Mouse (Mus musculus) cerebellum, postnatal 4 days (tissue): ENCODE results near the gene Mrps26.
"Not testable (repeated sequence)": the region's sequence is repeated elsewhere in the genome, so short reads cannot be mapped to it uniquely, and the experiment has no call there.

ENCODE experiments used
- DNase-seq, 2 experiments: peaks; one replicate each; pipeline ENCODE4 v3.0.0; 2022; ENCODE audit warnings: low spot score in 2 of 2, mixed read lengths in 1 of 2

Gene Mrps26

GRCm38 (mm10) chr2:130576564-130576963, 13.0 kb downstream of the Mrps26 start:
- DNase-seq: not testable (repeated sequence)

GRCm38 (mm10) chr2:130577021-130577420, 13.5 kb downstream of the Mrps26 start:
- no peak for DNase-seq

- no peak for DNase-seq
These were observed 14.1 kb downstream of the Mrps26 start for GRCm38 (mm10) chr2:130577632-130578031.

GRCm38 (mm10) chr2:130578148-130578547, 14.6 kb downstream of the Mrps26 start:
- DNase-seq: peak in 1 of 2 experiments; percentile 63

GRCm38 (mm10) chr2:130579791-130580190, 16.2 kb downstream of the Mrps26 start:
- DNase-seq: no peak

- no peak for DNase-seq
These were observed 17.7 kb downstream of the Mrps26 start for GRCm38 (mm10) chr2:130581201-130581600.

GRCm38 (mm10) chr2:130582552-130582951, 19.0 kb downstream of the Mrps26 start, which contains the start of gene Avp:
Avp (minus strand) TSS chr2:130582554.
- DNase-seq: no peak

- DNase-seq: no peak
These were observed 20.5 kb downstream of the Mrps26 start for GRCm38 (mm10) chr2:130583902-130584560.

- DNase-seq: no peak
These were observed 22.5 kb downstream of the Mrps26 start for GRCm38 (mm10) chr2:130586016-130586415.

- DNase-seq: no peak
These were observed 24.8 kb downstream of the Mrps26 start for GRCm38 (mm10) chr2:130588373-130588772.

GRCm38 (mm10) chr2:130589157-130589556, 25.6 kb downstream of the Mrps26 start:
- no peak for DNase-seq

GRCm38 (mm10) chr2:130589761-130590160, 26.2 kb downstream of the Mrps26 start:
- DNase-seq: no peak

- DNase-seq: no peak
These were observed 27.5 kb downstream of the Mrps26 start for GRCm38 (mm10) chr2:130591016-130591415.

GRCm38 (mm10) chr2:130595596-130595995, 32.1 kb downstream of the Mrps26 start:
- DNase-seq: no peak

- peak in 1 of 2 experiments; percentile 24 for DNase-seq
These were observed 34.1 kb downstream of the Mrps26 start for GRCm38 (mm10) chr2:130597601-130598010.

GRCm38 (mm10) chr2:130598399-130598798, 34.9 kb downstream of the Mrps26 start:
- no peak for DNase-seq

- DNase-seq: no peak
These were observed 38.7 kb downstream of the Mrps26 start for GRCm38 (mm10) chr2:130602195-130602594.

GRCm38 (mm10) chr2:130613091-130613490, 49.5 kb downstream of the Mrps26 start:
- peak in 1 of 2 experiments; percentile 21 for DNase-seq
